Mouse (Mus musculus): ENCODE measurements around the gene Armc12.

DNA sequence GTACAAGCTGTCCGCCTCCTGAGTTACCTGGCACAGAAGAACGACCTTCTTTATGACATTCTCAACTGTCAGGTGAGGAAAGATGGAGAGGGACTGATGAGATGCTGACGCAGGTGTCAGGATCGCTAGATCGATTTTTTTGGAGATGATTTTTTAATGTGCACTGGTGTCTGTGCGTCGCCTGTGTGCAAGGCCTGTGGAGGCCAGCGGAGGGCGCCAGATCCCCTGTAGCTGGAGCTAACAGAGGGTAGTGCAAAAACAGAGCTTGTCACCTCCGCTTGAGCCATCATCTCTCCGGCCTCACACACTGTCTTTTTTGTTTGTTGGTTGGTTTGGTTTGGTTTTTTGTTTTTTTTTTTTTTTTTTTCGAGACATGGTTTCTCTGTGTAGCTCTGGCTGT is 7.3 kb downstream of the Armc12 start:
- TF ChIP-seq POLR2A (IDR thresholded peaks at IDR 0.05; ENCODE audit: borderline replicate concordance, low read depth, low read length) (no peak), CTCF (IDR thresholded peaks at IDR 0.05; ENCODE audit: low read depth, low read length) (no peak)

Measured in bone marrow macrophage, adult 2 months (primary cell).